ENCODE assay signal across 8 mouse cellular contexts in genomic region chr12:104824244-104824906, GRCm38 (mm10). TPM values are rescaled to one million over a fixed set of nuclear protein-coding genes. Genes with fewer than 3 reads are reported as not detected.
DNase-seq lines count a peak whose midpoint lies in the region; ATAC-seq lines count a peak whose summit lies in the region.

No protein-coding gene starts in this region.

- ATAC-seq in megakaryocyte-erythroid progenitor cell, adult 5-6 weeks (replicated peaks; ENCODE audit: low FRiP score, low TSS enrichment, poor library complexity, severe bottlenecking) = peak; percentile 95
- ATAC-seq in activated CD4-positive, CD25-positive, alpha-beta regulatory T cell, adult 4 months = no peak

- intact Hi-C loops in left cerebral cortex, postnatal 4 days (cut with DNase I) = no loop called here

- peak; percentile 92 for DNase-seq in left cerebral cortex, postnatal 4 days
- DNase-seq in left cerebral cortex, adult 18-20 months (ENCODE audit: low spot score in 2 of 2) = no peak
- peak; percentile 64 for DNase-seq in c-Kit-negative CD71-positive TER-119-positive erythroid progenitor cells, embryonic 14.5 days (ENCODE audit: low read depth, low spot score)
- peak; percentile 59 to 79 for DNase-seq in heart, adult 9 months (ENCODE audit: low spot score in 2 of 2)
- peak; percentile 93 for DNase-seq in kidney, postnatal 10 days
- peak; percentile 74 to 86 for DNase-seq in urinary bladder, postnatal 4 days (ENCODE audit: low spot score in 2 of 2)

RNA-seq across cellular contexts. Expression of gene Clmn, which starts 40.5 kb away (rescaled TPM):
- 10 to 100 TPM in 1 of 2 experiments, 1 to 10 TPM in 1; 8.3 to 10.1 TPM for total RNA-seq in left cerebral cortex, postnatal 4 days (2021)
- total RNA-seq in left cerebral cortex, adult 18-20 months (2021) = 10 to 100 TPM; 39.5 to 55.7 TPM
- total RNA-seq in megakaryocyte-erythroid progenitor cell, adult 5-6 weeks (2014; fragmentation: Nextera tagmentation) = not detected in 2 replicates
- total RNA-seq in megakaryocyte-erythroid progenitor cell, adult 5-6 weeks (2017) = not detected in 2 replicates
- polyA plus RNA-seq in activated CD4-positive, CD25-positive, alpha-beta regulatory T cell, adult 4 months (2017; shearing (Covaris generic)) = under 1 TPM in 1 of 2 experiments, not detected in 1; 0.04 TPM

Comparison
In these comparisons a context has a peak if more than half of its experiments do, and no peak if none do; other contexts are left out.
1. DNase-seq: peak in left cerebral cortex, postnatal 4 days (single experiment), c-Kit-negative CD71-positive TER-119-positive erythroid progenitor cells, embryonic 14.5 days (single experiment), heart, adult 9 months (2 of 2), kidney, postnatal 10 days (single experiment) and urinary bladder, postnatal 4 days (2 of 2); none in left cerebral cortex, adult 18-20 months (0 of 2).
2. RNA of gene Clmn, which starts 40.5 kb away (total RNA-seq): 39.5 to 55.7 TPM in left cerebral cortex, adult 18-20 months and 8.3 to 10.1 TPM in left cerebral cortex, postnatal 4 days; not detected in megakaryocyte-erythroid progenitor cell, adult 5-6 weeks; every median in the first group is over 4 times any median in the second.